Mouse (Mus musculus) neural tube, embryonic 15.5 days (tissue): ENCODE measurements at regions not wholly inside any gene's neighbourhood (a gene's known extent, or its start where the extent isn't known, plus 50 kb on each side); places are given as distances from the start of the nearest gene placed in this dataset.

Source experiments
- ATAC-seq: fragments of 200-750 bp; cut with Nextera tagmentation; 2 replicates; pipeline ENCODE4 v1.8.0; 2017; ENCODE audit warnings: mild to moderate bottlenecking, moderate TSS enrichment, moderate library complexity; ENCODE audit not compliant: low FRiP score
- H3K27ac ChIP-seq: fragments of 300-500 bp; sonication (generic); replicated peaks from 2 replicates; pipeline ENCODE4 v1.5.1; 2015; ENCODE audit warnings: mild to moderate bottlenecking, inconsistent platforms
- H3K27me3 ChIP-seq: fragments of 300-500 bp; sonication (generic); replicated peaks from 2 replicates; pipeline ENCODE4 v1.6.1; 2015; ENCODE audit warnings: inconsistent platforms
- H3K36me3 ChIP-seq: fragments of 300-500 bp; sonication (generic); 2 replicates; pipeline ENCODE4 v1.6.1; 2015; ENCODE audit warnings: inconsistent platforms
- H3K4me1 ChIP-seq: fragments of 300-500 bp; sonication (generic); 2 replicates; pipeline ENCODE4 v1.6.1; 2015; ENCODE audit warnings: inconsistent platforms
- H3K4me2 ChIP-seq: fragments of 300-500 bp; sonication (generic); 2 replicates; pipeline ENCODE4 v1.6.1; 2015; ENCODE audit warnings: inconsistent platforms, mild to moderate bottlenecking, moderate library complexity
- H3K4me3 ChIP-seq: fragments of 300-500 bp; sonication (generic); replicated peaks from 2 replicates; pipeline ENCODE4 v1.5.1; 2015; ENCODE audit warnings: mild to moderate bottlenecking, inconsistent platforms
- H3K9ac ChIP-seq: fragments of 300-500 bp; sonication (generic); replicated peaks from 2 replicates; pipeline ENCODE4 v1.6.1; 2015; ENCODE audit warnings: mild to moderate bottlenecking, inconsistent platforms
- H3K9me3 ChIP-seq: fragments of 300-500 bp; sonication (generic); replicated peaks from 2 replicates; pipeline ENCODE4 v1.6.1; 2016; ENCODE audit warnings: inconsistent platforms
- WGBS: fragments of 180-500 bp; shearing (Covaris S2); methylation state at CpG from one replicate; pipeline ENCODE4 v1.1.7; 2015; ENCODE audit warnings: mixed read lengths; 5-methylcytosine and 5-hydroxymethylcytosine counted together

GRCm38 (mm10) chr8:103381575-103381974 lies 596.1 kb upstream of the Cdh11 start:
- 86% methylated on average over 3 of the region's 3 CpGs for WGBS
- Histone ChIP-seq H3K4me2 (no peak overlapping the region), H3K4me3 (no peak overlapping the region), H3K9me3 (no peaks in the 10 kb centered on the region), H3K9ac (no peak overlapping the region), H3K36me3 (no peaks in the 10 kb centered on the region), H3K27ac (no peak overlapping the region), H3K4me1 (no peaks in the 10 kb centered on the region), H3K27me3 (no peaks in the 10 kb centered on the region)
- ATAC-seq, result no peak

DNA sequence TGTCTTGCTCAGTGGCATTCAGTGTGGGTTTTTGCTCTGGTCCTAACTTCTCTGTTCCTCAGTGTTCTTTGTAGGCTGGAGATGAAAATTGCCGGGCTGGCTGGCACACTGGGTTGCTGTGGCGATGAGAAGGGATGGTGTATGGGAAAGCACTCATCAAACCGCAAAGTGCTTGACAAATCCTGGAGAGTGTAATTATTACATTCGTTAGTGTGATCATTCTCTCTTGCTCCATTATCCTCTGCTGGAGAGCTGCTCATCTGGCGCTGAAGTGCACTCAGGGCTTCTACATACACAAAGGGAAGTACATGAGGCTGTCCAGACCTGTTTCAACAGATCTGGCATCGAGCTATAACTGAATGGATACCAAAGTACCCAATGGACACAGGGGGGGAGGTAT lies 605.9 kb upstream of the Cdh11 start:
- Histone ChIP-seq H3K4me3 (no peak overlapping the region), H3K36me3 (no peaks in the 10 kb centered on the region), H3K4me2 (no peak overlapping the region), H3K9ac (no peak overlapping the region), H3K4me1 (no peaks in the 10 kb centered on the region), H3K27ac (no peak overlapping the region), H3K27me3 (no peaks in the 10 kb centered on the region), H3K9me3 (no peaks in the 10 kb centered on the region)
- no peak for ATAC-seq
- WGBS, result 65% methylated on average over 6 of the region's 6 CpGs

- no peak for ATAC-seq
- WGBS, result 5% methylated on average over 4 of the region's 4 CpGs
- Histone ChIP-seq H3K4me1 (no peaks in the 10 kb centered on the region), H3K9ac (no peak overlapping the region), H3K9me3 (no peaks in the 10 kb centered on the region), H3K27me3 (no peaks in the 10 kb centered on the region), H3K36me3 (no peaks in the 10 kb centered on the region), H3K4me3 (no peak overlapping the region), H3K4me2 (no peak overlapping the region), H3K27ac (no peak overlapping the region)
These were observed 609.9 kb upstream of the Cdh11 start for GRCm38 (mm10) chr8:103395316-103395715.

- Histone ChIP-seq H3K9ac (no peak overlapping the region), H3K4me1 (no peaks in the 10 kb centered on the region), H3K4me2 (no peak overlapping the region), H3K36me3 (no peaks in the 10 kb centered on the region), H3K27ac (no peak overlapping the region), H3K27me3 (no peaks in the 10 kb centered on the region), H3K9me3 (no peaks in the 10 kb centered on the region), H3K4me3 (no peak overlapping the region)
- ATAC-seq, result no peak
- whole genome bisulfite sequencing, result 78% methylated on average over 3 of the region's 3 CpGs
These were observed 612.7 kb upstream of the Cdh11 start for GRCm38 (mm10) chr8:103398179-103398578.

- Histone ChIP-seq H3K27me3 (no peaks in the 10 kb centered on the region), H3K4me1 (no peaks in the 10 kb centered on the region), H3K4me3 (no peak overlapping the region), H3K27ac (no peak overlapping the region), H3K36me3 (no peaks in the 10 kb centered on the region), H3K4me2 (no peak overlapping the region), H3K9me3 (no peaks in the 10 kb centered on the region), H3K9ac (no peak overlapping the region)
- WGBS, result 93% methylated on average over 3 of the region's 3 CpGs
- ATAC-seq, result no peak
These were observed 614.0 kb upstream of the Cdh11 start for GRCm38 (mm10) chr8:103399466-103399865.

GRCm38 (mm10) chr8:103400143-103400542 lies 614.7 kb upstream of the Cdh11 start:
- no peaks in the 10 kb centered on the region for H3K9me3 ChIP-seq
- no peak overlapping the region for H3K27ac ChIP-seq
- H3K4me3 ChIP-seq, result no peak overlapping the region
- ATAC-seq, result no peak
- WGBS, result 91% methylated on average over 1 of the region's 1 CpGs
- H3K36me3 ChIP-seq, result no peaks in the 10 kb centered on the region
- H3K4me1 ChIP-seq, result no peaks in the 10 kb centered on the region
- H3K9ac ChIP-seq, result no peak overlapping the region
- no peaks in the 10 kb centered on the region for H3K27me3 ChIP-seq
- H3K4me2 ChIP-seq, result no peak overlapping the region

DNA sequence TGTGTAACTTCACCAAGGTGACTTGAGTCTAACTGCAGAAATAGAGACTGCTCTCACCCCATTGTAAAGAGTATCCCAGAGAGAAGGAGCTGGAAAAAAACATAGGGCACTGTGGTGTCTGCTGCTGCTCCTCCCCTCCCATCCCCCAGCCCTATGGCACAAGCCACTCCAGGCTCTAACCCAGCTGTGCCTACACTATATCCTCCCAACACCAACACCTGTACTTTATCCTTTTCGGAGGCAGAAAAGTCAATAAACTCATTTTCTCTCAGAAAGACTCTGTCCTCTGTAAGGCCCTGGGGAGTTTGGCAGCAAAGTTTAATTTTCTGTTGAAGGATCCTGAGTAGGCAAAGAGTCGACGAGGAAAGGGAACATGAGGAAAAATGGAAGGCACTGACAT lies 617.3 kb upstream of the Cdh11 start:
- Histone ChIP-seq H3K27me3 (no peaks in the 10 kb centered on the region), H3K27ac (no peak overlapping the region), H3K4me3 (no peak overlapping the region), H3K4me2 (no peak overlapping the region), H3K9ac (no peak overlapping the region), H3K36me3 (no peaks in the 10 kb centered on the region), H3K4me1 (no peaks in the 10 kb centered on the region), H3K9me3 (no peaks in the 10 kb centered on the region)
- WGBS, result 88% methylated on average over 3 of the region's 3 CpGs
- ATAC-seq, result no peak

GRCm38 (mm10) chr8:103403826-103404225 lies 618.4 kb upstream of the Cdh11 start:
- H3K27ac ChIP-seq, result no peak overlapping the region
- H3K4me3 ChIP-seq, result no peak overlapping the region
- ATAC-seq, result no peak
- no peaks in the 10 kb centered on the region for H3K4me1 ChIP-seq
- no peaks in the 10 kb centered on the region for H3K9me3 ChIP-seq
- H3K4me2 ChIP-seq, result no peak overlapping the region
- H3K27me3 ChIP-seq, result no peaks in the 10 kb centered on the region
- WGBS, result 94% methylated on average over 4 of the region's 4 CpGs
- no peaks in the 10 kb centered on the region for H3K36me3 ChIP-seq
- no peak overlapping the region for H3K9ac ChIP-seq

- H3K27me3 ChIP-seq, result no peaks in the 10 kb centered on the region
- no peak overlapping the region for H3K9ac ChIP-seq
- H3K9me3 ChIP-seq, result no peaks in the 10 kb centered on the region
- no peak overlapping the region for H3K27ac ChIP-seq
- no peaks in the 10 kb centered on the region for H3K36me3 ChIP-seq
- no peak overlapping the region for H3K4me2 ChIP-seq
- WGBS, result 77% methylated on average over 12 of the region's 12 CpGs
- no peak overlapping the region for H3K4me3 ChIP-seq
- no peak for ATAC-seq
- no peaks in the 10 kb centered on the region for H3K4me1 ChIP-seq
These were observed 620.3 kb upstream of the Cdh11 start for GRCm38 (mm10) chr8:103405787-103406186.

GRCm38 (mm10) chr8:103406921-103407320 lies 621.5 kb upstream of the Cdh11 start:
- WGBS, result 83% methylated on average over 2 of the region's 2 CpGs
- Histone ChIP-seq H3K27me3 (no peaks in the 10 kb centered on the region), H3K4me1 (no peaks in the 10 kb centered on the region), H3K36me3 (no peaks in the 10 kb centered on the region), H3K9ac (no peak overlapping the region), H3K9me3 (no peaks in the 10 kb centered on the region), H3K27ac (no peak overlapping the region), H3K4me3 (no peak overlapping the region), H3K4me2 (no peak overlapping the region)
- no peak for ATAC-seq

GRCm38 (mm10) chr8:103407631-103408030 lies 622.2 kb upstream of the Cdh11 start:
- ATAC-seq, result no peak
- Histone ChIP-seq H3K27ac (no peak overlapping the region), H3K4me3 (no peak overlapping the region), H3K36me3 (no peaks in the 10 kb centered on the region), H3K9me3 (no peaks in the 10 kb centered on the region), H3K9ac (no peak overlapping the region), H3K27me3 (no peaks in the 10 kb centered on the region), H3K4me2 (no peak overlapping the region), H3K4me1 (no peaks in the 10 kb centered on the region)
- WGBS, result 80% methylated on average over 5 of the region's 5 CpGs

- H3K4me3 ChIP-seq, result no peak overlapping the region
These were observed 623.0 kb upstream of the Cdh11 start for GRCm38 (mm10) chr8:103408411-103408810.

GRCm38 (mm10) chr8:103409121-103409551 lies 623.7 kb upstream of the Cdh11 start:
- Histone ChIP-seq H3K27ac (no peak overlapping the region), H3K4me1 (no peaks in the 10 kb centered on the region), H3K9me3 (no peaks in the 10 kb centered on the region), H3K27me3 (no peaks in the 10 kb centered on the region), H3K9ac (no peak overlapping the region), H3K4me3 (no peak overlapping the region), H3K36me3 (no peaks in the 10 kb centered on the region), H3K4me2 (no peak overlapping the region)
- WGBS, result 76% methylated on average over 2 of the region's 2 CpGs
- ATAC-seq, result no peak

More at GRCm38 (mm10) chr8:103408411-103408810, 623.0 kb upstream of the Cdh11 start:
- Histone ChIP-seq H3K4me1 (no peaks in the 10 kb centered on the region), H3K27ac (no peak overlapping the region), H3K9me3 (no peaks in the 10 kb centered on the region), H3K9ac (no peak overlapping the region), H3K36me3 (no peaks in the 10 kb centered on the region), H3K27me3 (no peaks in the 10 kb centered on the region), H3K4me2 (no peak overlapping the region)
- 90% methylated on average over 3 of the region's 3 CpGs for WGBS
- no peak for ATAC-seq
